In genomic region chr2:35437796-35438195, GRCm38 (mm10) we compare ENCODE assay signal across 36 mouse cellular contexts. TPM values are rescaled to one million over a fixed set of nuclear protein-coding genes. Genes with fewer than 3 reads are reported as not detected.
DNase-seq lines count a peak whose midpoint lies in the region; ATAC-seq and TF ChIP-seq lines count a peak whose summit lies in the region.
"Had no signal": no experiment of that assay in that cellular context is flagged by ENCODE, and none has a peak within 500 bp of the region (broad histone marks: within the 10 kb centered on the region; RNA-seq: fewer than 3 reads in every experiment).

No protein-coding gene starts in this region.

- peak overlapping the region; percentile 26; the same call in 1 of the 2 replicates for H3K27ac ChIP-seq in testis, adult 2 months (ENCODE audit: control insufficient read depth, insufficient read depth, low read depth, low read length)
- H3K27ac ChIP-seq: embryonic facial prominence, embryonic 10.5 days; forebrain, embryonic 10.5 days; hindbrain, postnatal 0 days; limb, embryonic 13.5 days; liver, embryonic 14.5 days; midbrain, embryonic 13.5 days had no signal

- peaks cover 5% of the 10 kb centered on the region; the same call in 1 of the 2 replicates for H3K4me1 ChIP-seq in testis, adult 2 months (ENCODE audit: control insufficient read depth, insufficient read depth, low read length)
- H3K4me1 ChIP-seq: midbrain, embryonic 13.5 days had no signal

- peak; percentile 66 for DNase-seq in adrenal gland, postnatal 14 days
- no peak for DNase-seq in adrenal gland, adult 18-20 months (ENCODE audit: low spot score in 2 of 2)
- DNase-seq in testis, postnatal 10 days (ENCODE audit: low spot score), result no peak
- DNase-seq in adrenal gland, postnatal 36 days, result peak; percentile 50 to 73
- DNase-seq in lung, postnatal 10 days, result no peak
- no peak for DNase-seq in MN1 (ENCODE audit: low spot score)
- DNase-seq: cerebellum, adult 11-12 months; cerebellum, postnatal 10 days; gastrocnemius, postnatal 36 days; kidney, postnatal 36 days; retina, postnatal 1 day; thymus, postnatal 36 days had no signal

- no peaks in the 10 kb centered on the region for H3K27me3 ChIP-seq in testis, adult 2 months (ENCODE audit: control insufficient read depth, insufficient read depth, low read length)
- H3K27me3 ChIP-seq: megakaryocyte, embryonic 14.5 days; midbrain, embryonic 13.5 days had no signal

- ATAC-seq in monocyte, adult 5-6 weeks (replicated peaks; ENCODE audit: insufficient number of reproducible peaks, low FRiP score, low TSS enrichment, poor library complexity, severe bottlenecking), result 0 out of 2 replicates have a peak, but pooled peaks have one; percentile 29
- ATAC-seq: forebrain, embryonic 16.5 days; hindbrain, postnatal 0 days; intestine, embryonic 16.5 days; lung, postnatal 0 days; midbrain, embryonic 13.5 days had no signal

- H3K36me3 ChIP-seq in testis, adult 2 months (ENCODE audit: control insufficient read depth, insufficient read depth, low read length), result no peaks in the 10 kb centered on the region
- H3K36me3 ChIP-seq: embryonic facial prominence, embryonic 10.5 days; forebrain, embryonic 10.5 days; limb, embryonic 13.5 days; midbrain, embryonic 13.5 days had no signal

- H3K4me3 ChIP-seq in testis, adult 2 months (ENCODE audit: control insufficient read depth, low read depth, low read length), result no peak overlapping the region
- H3K4me3 ChIP-seq: embryonic facial prominence, embryonic 10.5 days; forebrain, embryonic 10.5 days; limb, embryonic 13.5 days; megakaryocyte, embryonic 14.5 days; midbrain, embryonic 13.5 days had no signal

- no peak for TF ChIP-seq CTCF in testis, adult 2 months (IDR thresholded peaks at IDR 0.05; ENCODE audit: control insufficient read depth, insufficient read depth, insufficient replicate concordance, low read depth, low read length)

- TF ChIP-seq POLR2A in testis, adult 2 months (IDR thresholded peaks at IDR 0.05; ENCODE audit: control insufficient read depth, low read depth, low read length), result no peak

RNA-seq across cellular contexts. Expression of gene Ggta1, which starts 25.2 kb away (rescaled TPM):
- total RNA-seq in adrenal gland, postnatal 14 days (2021), result 14.3 and 16.6 TPM in 2 replicates
- 1 to 10 TPM; 9.4 to 9.8 TPM for total RNA-seq in adrenal gland, adult 18-20 months (2021)
- polyA plus RNA-seq in testis, adult 2 months (2012; rRNA removed), result 0.68 and 1.4 TPM in 2 replicates
- total RNA-seq in adrenal gland, postnatal 36 days (2021), result 10 to 100 TPM in 1 of 2 experiments, 1 to 10 TPM in 1; 7.9 to 14.2 TPM
- total RNA-seq in monocyte, adult 5-6 weeks (2017), result 133 to 163 TPM (median 146 TPM) in 3 replicates

RNA-seq across cellular contexts. Expression of gene 4930402F06Rik, which starts 40.8 kb away (rescaled TPM):
- not detected in 2 replicates for total RNA-seq in adrenal gland, postnatal 14 days (2021)
- not detected for total RNA-seq in adrenal gland, adult 18-20 months (2021)
- polyA plus RNA-seq in testis, adult 2 months (2012; rRNA removed), result 3.3 and 4.5 TPM in 2 replicates
- total RNA-seq in adrenal gland, postnatal 36 days (2021), result not detected
- total RNA-seq in monocyte, adult 5-6 weeks (2017), result not detected in 3 replicates
- total RNA-seq: gastrocnemius, postnatal 36 days; hematopoietic stem cell, adult 5-6 weeks; hindbrain, postnatal 0 days; layer of hippocampus, adult 8-10 months; left cerebral cortex, adult 18-20 months; left cerebral cortex, postnatal 25 days; MEL had no signal
- polyA plus RNA-seq: C2C12; cortical plate, adult 2 months; embryonic facial prominence, embryonic 10.5 days; forebrain, embryonic 10.5 days; forebrain, embryonic 16.5 days; heart, embryonic 11.5 days; heart, postnatal 0 days; hindbrain, postnatal 0 days; intestine, embryonic 16.5 days; kidney, embryonic 14.5 days; limb, embryonic 13.5 days; liver, embryonic 14.5 days; lung, postnatal 0 days; midbrain, embryonic 13.5 days; neural tube, embryonic 11.5 days; spleen, adult 2 months had no signal

Comparison
In these comparisons a context has a peak if more than half of its experiments do, and no peak if none do; other contexts are left out.
1. DNase-seq: peak in adrenal gland, postnatal 14 days (single experiment) and adrenal gland, postnatal 36 days (2 of 2); none in adrenal gland, adult 18-20 months (0 of 2), testis, postnatal 10 days (single experiment), lung, postnatal 10 days (single experiment) and MN1 (single experiment).